Comparison of ENCODE assay signal across 14 mouse cellular contexts in genomic region chr13:49133125-49133524, GRCm38 (mm10). TPM values are rescaled to one million over a fixed set of nuclear protein-coding genes. Genes with fewer than 3 reads are reported as not detected.
DNase-seq lines count a peak whose midpoint lies in the region; ATAC-seq and TF ChIP-seq lines count a peak whose summit lies in the region.
"Had no signal": no experiment of that assay in that cellular context is flagged by ENCODE, and none has a peak within 500 bp of the region (broad histone marks: within the 10 kb centered on the region; RNA-seq: fewer than 3 reads in every experiment).

No protein-coding gene starts in this region.

- H3K27me3 ChIP-seq in kidney, embryonic 15.5 days, result no peaks in the 10 kb centered on the region
- H3K27me3 ChIP-seq in cerebellum, adult 2 months (ENCODE audit: control insufficient read depth, insufficient read depth, low read length), result no peaks in the 10 kb centered on the region
- no peaks in the 10 kb centered on the region for H3K27me3 ChIP-seq in limb, embryonic 10.5 days (ENCODE audit: low read depth, poor library complexity, severe bottlenecking)
- H3K27me3 ChIP-seq in embryonic facial prominence, embryonic 10.5 days (replicated peaks; ENCODE audit: low read depth, poor library complexity, severe bottlenecking), result no peaks in the 10 kb centered on the region
- H3K27me3 ChIP-seq in forebrain, embryonic 13.5 days, result no peaks in the 10 kb centered on the region
- H3K27me3 ChIP-seq: embryonic facial prominence, embryonic 15.5 days; lung, embryonic 15.5 days had no signal

- H3K9me3 ChIP-seq in kidney, embryonic 15.5 days (replicated peaks), result no peaks in the 10 kb centered on the region
- no peaks in the 10 kb centered on the region for H3K9me3 ChIP-seq in limb, embryonic 10.5 days (replicated peaks)
- H3K9me3 ChIP-seq in embryonic facial prominence, embryonic 10.5 days, result no peaks in the 10 kb centered on the region
- no peaks in the 10 kb centered on the region for H3K9me3 ChIP-seq in forebrain, embryonic 13.5 days (replicated peaks)
- H3K9me3 ChIP-seq: embryonic facial prominence, embryonic 15.5 days; lung, embryonic 15.5 days; megakaryocyte, embryonic 14.5 days had no signal

- no peak overlapping the region for H3K4me3 ChIP-seq in kidney, embryonic 15.5 days (replicated peaks)
- H3K4me3 ChIP-seq in cerebellum, adult 2 months (replicated peaks; ENCODE audit: insufficient read depth, low read depth, low read length), result no peak overlapping the region
- no peak overlapping the region for H3K4me3 ChIP-seq in limb, embryonic 10.5 days
- H3K4me3 ChIP-seq in embryonic facial prominence, embryonic 10.5 days, result no peak overlapping the region
- no peak overlapping the region for H3K4me3 ChIP-seq in forebrain, embryonic 13.5 days
- H3K4me3 ChIP-seq: embryonic facial prominence, embryonic 15.5 days; lung, embryonic 15.5 days; megakaryocyte, embryonic 14.5 days had no signal

- no peak overlapping the region for H3K4me2 ChIP-seq in kidney, embryonic 15.5 days
- no peak overlapping the region for H3K4me2 ChIP-seq in forebrain, embryonic 13.5 days
- H3K4me2 ChIP-seq: embryonic facial prominence, embryonic 15.5 days; lung, embryonic 15.5 days had no signal

- no peak overlapping the region for H3K27ac ChIP-seq in kidney, embryonic 15.5 days
- no peak overlapping the region for H3K27ac ChIP-seq in cerebellum, adult 2 months (ENCODE audit: insufficient read depth, low read length)
- no peak overlapping the region for H3K27ac ChIP-seq in limb, embryonic 10.5 days
- no peak overlapping the region for H3K27ac ChIP-seq in embryonic facial prominence, embryonic 10.5 days (replicated peaks)
- H3K27ac ChIP-seq in forebrain, embryonic 13.5 days, result no peak overlapping the region
- H3K27ac ChIP-seq: embryonic facial prominence, embryonic 15.5 days; lung, embryonic 15.5 days had no signal

- peaks cover 23% of the 10 kb centered on the region for H3K4me1 ChIP-seq in kidney, embryonic 15.5 days
- peaks cover 68% of the 10 kb centered on the region for H3K4me1 ChIP-seq in cerebellum, adult 2 months (ENCODE audit: control insufficient read depth, insufficient read depth, low read length)
- H3K4me1 ChIP-seq in limb, embryonic 10.5 days, result peaks cover 17% of the 10 kb centered on the region
- peaks cover 48% of the 10 kb centered on the region for H3K4me1 ChIP-seq in embryonic facial prominence, embryonic 10.5 days
- peaks cover 53% of the 10 kb centered on the region for H3K4me1 ChIP-seq in forebrain, embryonic 13.5 days
- H3K4me1 ChIP-seq: megakaryocyte, embryonic 14.5 days had no signal

- no peak for TF ChIP-seq POLR2A in cerebellum, adult 2 months (IDR thresholded peaks at IDR 0.05; ENCODE audit: borderline replicate concordance, insufficient read depth, low read length)

- no peak for TF ChIP-seq CTCF in cerebellum, adult 2 months (IDR thresholded peaks at IDR 0.05; ENCODE audit: borderline replicate concordance, insufficient read depth, low read depth, low read length)

- DNase-seq in kidney, adult 11 months, result peak; percentile 72
- peak; percentile 69 for DNase-seq in cerebellum, adult 11-12 months
- DNase-seq in cerebellum, adult 2 months, result peak; percentile 67 to 69
- peak; percentile 72 to 85 for DNase-seq in kidney, adult 8-10 months
- DNase-seq in limb, embryonic 10.5 days (ENCODE audit: low spot score), result no peak
- DNase-seq in embryonic facial prominence, embryonic 10.5 days (ENCODE audit: low spot score), result no peak
- DNase-seq: forebrain, postnatal 0 days; heart, adult 18-20 months; right cerebral cortex, postnatal 14 days had no signal

- H3K9ac ChIP-seq in kidney, embryonic 15.5 days, result no peak overlapping the region
- H3K9ac ChIP-seq in forebrain, embryonic 13.5 days, result no peak overlapping the region
- H3K9ac ChIP-seq: embryonic facial prominence, embryonic 15.5 days; forebrain, postnatal 0 days; lung, embryonic 15.5 days had no signal

- no peaks in the 10 kb centered on the region for H3K36me3 ChIP-seq in kidney, embryonic 15.5 days
- no peaks in the 10 kb centered on the region for H3K36me3 ChIP-seq in limb, embryonic 10.5 days
- H3K36me3 ChIP-seq in embryonic facial prominence, embryonic 10.5 days (replicated peaks), result no peaks in the 10 kb centered on the region
- H3K36me3 ChIP-seq in forebrain, embryonic 13.5 days (ENCODE audit: poor library complexity, severe bottlenecking), result peaks cover 12% of the 10 kb centered on the region
- H3K36me3 ChIP-seq: embryonic facial prominence, embryonic 15.5 days; lung, embryonic 15.5 days had no signal

- 67% methylated on average over 4 of the region's 4 CpGs for WGBS in kidney, embryonic 15.5 days
- 29% methylated on average over 4 of the region's 4 CpGs for WGBS in cerebellum, adult 2 months
- WGBS in limb, embryonic 10.5 days, result 82% methylated on average over 4 of the region's 4 CpGs
- 82% methylated on average over 4 of the region's 4 CpGs for WGBS in embryonic facial prominence, embryonic 10.5 days
- 74% methylated on average over 4 of the region's 4 CpGs for WGBS in forebrain, embryonic 13.5 days

- no peak for ATAC-seq in kidney, embryonic 15.5 days (replicated peaks; ENCODE audit: low FRiP score)
- ATAC-seq in forebrain, embryonic 13.5 days, result no peak
- ATAC-seq: forebrain, postnatal 0 days had no signal

RNA-seq across cellular contexts. Expression of gene Wnk2, which starts 14.7 kb away (rescaled TPM):
- polyA plus RNA-seq in kidney, embryonic 15.5 days (2015; fragmentation: Nextera tagmentation; extraction: Ambion mirVana), result 1.2 and 1.4 TPM in 2 replicates
- polyA plus RNA-seq in cerebellum, adult 2 months (2012; rRNA removed), result 73.2 and 78.3 TPM in 2 replicates
- polyA plus RNA-seq in limb, embryonic 10.5 days (2016; fragmentation: Nextera tagmentation; extraction: Ambion mirVana), result 1.1 and 1.3 TPM in 2 replicates
- polyA plus RNA-seq in embryonic facial prominence, embryonic 10.5 days (2016; fragmentation: Nextera tagmentation; extraction: Ambion mirVana), result 2.7 and 2.8 TPM in 2 replicates
- 15.0 and 17.0 TPM in 2 replicates for polyA plus RNA-seq in forebrain, embryonic 13.5 days (2015; fragmentation: Nextera tagmentation; extraction: Ambion mirVana)

RNA-seq across cellular contexts. Expression of gene Ninj1, which starts 54.2 kb away (rescaled TPM):
- 57.5 and 59.8 TPM in 2 replicates for polyA plus RNA-seq in kidney, embryonic 15.5 days (2015; fragmentation: Nextera tagmentation; extraction: Ambion mirVana)
- 87.5 and 91.1 TPM in 2 replicates for polyA plus RNA-seq in cerebellum, adult 2 months (2012; rRNA removed)
- 22.2 and 23.3 TPM in 2 replicates for polyA plus RNA-seq in limb, embryonic 10.5 days (2016; fragmentation: Nextera tagmentation; extraction: Ambion mirVana)
- polyA plus RNA-seq in embryonic facial prominence, embryonic 10.5 days (2016; fragmentation: Nextera tagmentation; extraction: Ambion mirVana), result 26.6 and 28.0 TPM in 2 replicates
- polyA plus RNA-seq in forebrain, embryonic 13.5 days (2015; fragmentation: Nextera tagmentation; extraction: Ambion mirVana), result 15.5 and 16.7 TPM in 2 replicates

Comparison
In these comparisons a context has a peak if more than half of its experiments do, and no peak if none do; other contexts are left out.
1. DNase-seq: peak in kidney, adult 11 months (single experiment), cerebellum, adult 11-12 months (single experiment), cerebellum, adult 2 months (2 of 2) and kidney, adult 8-10 months (2 of 2); none in limb, embryonic 10.5 days (single experiment) and embryonic facial prominence, embryonic 10.5 days (single experiment).